Mouse (Mus musculus) kidney, postnatal 25 days (tissue): ENCODE results near the gene Ppp1r3e.

Source experiments
- DNase-seq, 2 experiments: peaks; one replicate each; pipeline ENCODE4 v3.0.0; 2021; ENCODE audit warnings: mixed read lengths in 2 of 2

Ppp1r3e gene

GRCm38 (mm10) chr14:54876539-54877047 lies 757 bp downstream of the Ppp1r3e start:
- peak; percentile 88 to 96 for DNase-seq

GRCm38 (mm10) chr14:54875844-54876538 lies 1.4 kb downstream of the Ppp1r3e start:
- DNase-seq, result peak; percentile 43 to 59

- DNase-seq, result no peak
Measured at GRCm38 (mm10) chr14:54874165-54874564, 3.2 kb downstream of the Ppp1r3e start.

- DNase-seq, result no peak
Measured at GRCm38 (mm10) chr14:54870861-54871260, 6.5 kb downstream of the Ppp1r3e start, which contains the start of gene Homez. TSS of gene Homez (minus strand) at chr14:54870961.

- DNase-seq, result no peak
Measured at GRCm38 (mm10) chr14:54868026-54868425, 9.3 kb downstream of the Ppp1r3e start.

GRCm38 (mm10) chr14:54866936-54867335 lies 10.4 kb downstream of the Ppp1r3e start:
- DNase-seq, result peak in 1 of 2 experiments; percentile 30

- no peak for DNase-seq
Measured at GRCm38 (mm10) chr14:54866268-54866667, 11.1 kb downstream of the Ppp1r3e start.

- DNase-seq, result no peak
Measured at GRCm38 (mm10) chr14:54865626-54866025, 11.7 kb downstream of the Ppp1r3e start.

GRCm38 (mm10) chr14:54864313-54865036 lies 12.9 kb downstream of the Ppp1r3e start:
- DNase-seq, result no peak

GRCm38 (mm10) chr14:54863501-54864312 lies 13.6 kb downstream of the Ppp1r3e start:
- peak; percentile 96 to 98 for DNase-seq

- DNase-seq, result peak; percentile 65 to 86
Measured at GRCm38 (mm10) chr14:54860511-54860910, 16.8 kb downstream of the Ppp1r3e start.

- DNase-seq, result no peak
Measured at GRCm38 (mm10) chr14:54857891-54858290, 19.5 kb downstream of the Ppp1r3e start.

- DNase-seq, result no peak
Measured at GRCm38 (mm10) chr14:54856703-54857102, 20.6 kb downstream of the Ppp1r3e start.

GRCm38 (mm10) chr14:54855726-54856125 lies 21.6 kb downstream of the Ppp1r3e start:
- no peak for DNase-seq

- peak in 1 of 2 experiments; percentile 13 for DNase-seq
Measured at GRCm38 (mm10) chr14:54843461-54843860, 33.9 kb downstream of the Ppp1r3e start.

GRCm38 (mm10) chr14:54823716-54824115 lies 53.6 kb downstream of the Ppp1r3e start:
- peak; percentile 11 to 49 for DNase-seq
